ENCODE assay signal across 21 mouse cellular contexts in the genomic region with DNA sequence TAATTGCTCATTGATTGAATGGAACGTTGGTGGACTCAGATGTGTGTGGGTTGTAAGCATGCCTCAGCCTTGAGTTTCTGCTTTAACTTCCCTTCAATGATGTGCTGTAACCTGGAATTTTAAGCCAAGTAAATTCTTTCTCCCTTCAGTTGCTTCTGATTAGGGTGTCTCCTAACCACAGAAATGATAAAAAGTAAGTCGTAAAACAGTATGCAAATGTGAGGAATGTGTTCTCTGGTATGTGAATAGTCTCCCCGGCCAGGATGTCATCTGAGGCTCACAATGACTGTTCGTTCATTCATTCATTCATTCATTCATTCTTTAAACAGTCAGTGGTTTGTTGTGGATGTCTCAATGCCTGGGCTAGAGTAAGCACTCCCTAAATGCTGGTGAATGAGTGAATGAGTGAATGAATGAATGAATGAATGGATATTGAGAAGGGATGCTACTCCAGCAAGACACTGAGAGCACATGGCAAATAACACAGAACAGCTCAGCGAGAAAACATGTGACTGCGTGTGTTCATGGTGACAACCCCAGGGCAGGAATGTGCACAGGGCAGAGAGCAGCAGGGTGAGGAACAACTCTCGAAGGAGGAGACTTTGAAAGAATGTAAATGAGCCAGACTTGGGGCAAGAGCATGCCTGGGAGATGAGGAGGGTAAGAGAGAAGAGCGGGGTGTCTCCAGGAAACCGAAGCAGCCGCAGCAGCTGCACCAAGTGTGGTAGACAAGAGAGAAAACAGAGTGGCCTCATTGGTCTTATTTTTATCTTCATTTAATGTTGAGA. TPM values are rescaled to one million over a fixed set of nuclear protein-coding genes. Genes with fewer than 3 reads are reported as not detected.
DNase-seq lines count a peak whose midpoint lies in the region; ATAC-seq and TF ChIP-seq lines count a peak whose summit lies in the region.
"Had no signal": no experiment of that assay in that cellular context is flagged by ENCODE, and none has a peak within 500 bp of the region (broad histone marks: within the 10 kb centered on the region; RNA-seq: fewer than 3 reads in every experiment).

No protein-coding gene starts in this region.

- H3K4me3 ChIP-seq in forebrain, postnatal 0 days (ENCODE audit: low read depth, low read length) = no peak overlapping the region
- no peak overlapping the region for H3K4me3 ChIP-seq in forebrain, embryonic 14.5 days (ENCODE audit: low read depth, low read length)
- no peak overlapping the region for H3K4me3 ChIP-seq in kidney, adult 2 months (ENCODE audit: insufficient read depth, low read depth, low read length)
- H3K4me3 ChIP-seq in stomach, postnatal 0 days (ENCODE audit: low read depth, low read length) = no peak overlapping the region
- H3K4me3 ChIP-seq: midbrain, embryonic 12.5 days had no signal

- H3K4me1 ChIP-seq in forebrain, postnatal 0 days (ENCODE audit: insufficient read depth) = 0 out of 2 replicates have a peak, but pooled peaks cover 11% of the 10 kb centered on the region
- H3K4me1 ChIP-seq in forebrain, embryonic 14.5 days (ENCODE audit: control insufficient read depth, insufficient read depth, low read length) = peaks cover 9% of the 10 kb centered on the region
- peaks cover 6% of the 10 kb centered on the region for H3K4me1 ChIP-seq in kidney, adult 2 months (ENCODE audit: control insufficient read depth, insufficient read depth, low read length)
- peaks cover 14% of the 10 kb centered on the region; the same call in 1 of the 2 replicates for H3K4me1 ChIP-seq in stomach, postnatal 0 days (replicated peaks; ENCODE audit: control insufficient read depth, insufficient read depth)

- no peak for TF ChIP-seq POLR2A in kidney, adult 2 months (IDR thresholded peaks at IDR 0.05; ENCODE audit: low read depth, low read length)

- peaks cover 23% of the 10 kb centered on the region for H3K36me3 ChIP-seq in forebrain, postnatal 0 days (ENCODE audit: insufficient read depth)
- H3K36me3 ChIP-seq in forebrain, embryonic 14.5 days (ENCODE audit: control insufficient read depth, insufficient read depth, low read length) = peaks cover 23% of the 10 kb centered on the region
- no peaks in the 10 kb centered on the region for H3K36me3 ChIP-seq in kidney, adult 2 months (ENCODE audit: control insufficient read depth, insufficient read depth, low read length)
- H3K36me3 ChIP-seq in stomach, postnatal 0 days (ENCODE audit: control insufficient read depth, insufficient read depth, low read length) = 0 out of 2 replicates have a peak, but pooled peaks cover 7% of the 10 kb centered on the region

- no peak for ATAC-seq in forebrain, postnatal 0 days
- no peak for ATAC-seq in forebrain, embryonic 14.5 days
- ATAC-seq in stomach, postnatal 0 days (ENCODE audit: low FRiP score, low TSS enrichment) = no peak
- ATAC-seq: forebrain, embryonic 16.5 days had no signal

- DNase-seq in forebrain, postnatal 0 days = no peak
- no peak for DNase-seq in forebrain, embryonic 14.5 days (ENCODE audit: low spot score)
- peak; percentile 44 for DNase-seq in kidney, adult 2 months
- DNase-seq in kidney, postnatal 14 days = no peak
- DNase-seq in thymus, postnatal 4 days = peak; percentile 19
- DNase-seq in thymus, postnatal 25 days = no peak
- no peak for DNase-seq in stomach, postnatal 0 days (ENCODE audit: low spot score)
- DNase-seq in adipocyte (ENCODE audit: low spot score) = no peak
- DNase-seq: adrenal gland, adult 8-10 months; B cell, adult 2 months; cerebellum, postnatal 14 days; kidney, postnatal 10 days; lung, embryonic 14.5 days; right cerebral cortex, postnatal 14 days had no signal

- 87% methylated on average over 10 of the region's 10 CpGs for WGBS in forebrain, postnatal 0 days
- 94% methylated on average over 10 of the region's 10 CpGs for WGBS in forebrain, embryonic 14.5 days
- 55% methylated on average over 10 of the region's 10 CpGs for WGBS in kidney, adult 2 months
- 79% methylated on average over 10 of the region's 10 CpGs for WGBS in stomach, postnatal 0 days

- H3K27ac ChIP-seq in forebrain, postnatal 0 days (ENCODE audit: low read depth, low read length) = no peak overlapping the region
- H3K27ac ChIP-seq in forebrain, embryonic 14.5 days (ENCODE audit: low read depth, low read length) = no peak overlapping the region
- H3K27ac ChIP-seq in kidney, adult 2 months (ENCODE audit: insufficient read depth, low read depth, low read length) = no peak overlapping the region
- 0 out of 2 replicates have a peak overlapping the region, but pooled peaks have one; percentile 35 for H3K27ac ChIP-seq in stomach, postnatal 0 days (replicated peaks)
- H3K27ac ChIP-seq: embryonic facial prominence, embryonic 12.5 days; hindbrain, embryonic 10.5 days; midbrain, embryonic 12.5 days had no signal

- TF ChIP-seq CTCF in forebrain, postnatal 0 days (IDR thresholded peaks at IDR 0.05; ENCODE audit: low read depth) = no peak
- no peak for TF ChIP-seq CTCF in kidney, adult 2 months (conservative IDR thresholded peaks at IDR 0.05; ENCODE audit: insufficient read depth, insufficient read length, low read depth, low read length)
- TF ChIP-seq CTCF in stomach, postnatal 0 days (IDR thresholded peaks at IDR 0.05; ENCODE audit: low read depth) = no peak

- H3K27me3 ChIP-seq in forebrain, postnatal 0 days (ENCODE audit: insufficient read depth, low read length) = no peaks in the 10 kb centered on the region
- H3K27me3 ChIP-seq in forebrain, embryonic 14.5 days (replicated peaks; ENCODE audit: control insufficient read depth, insufficient read depth, low read length) = no peaks in the 10 kb centered on the region
- H3K27me3 ChIP-seq in kidney, adult 2 months (replicated peaks; ENCODE audit: control insufficient read depth, insufficient read depth, low read length) = no peaks in the 10 kb centered on the region
- H3K27me3 ChIP-seq in stomach, postnatal 0 days (ENCODE audit: control insufficient read depth, insufficient read depth, low read length) = no peaks in the 10 kb centered on the region

- H3K9me3 ChIP-seq in forebrain, postnatal 0 days (ENCODE audit: low read length) = no peaks in the 10 kb centered on the region
- no peaks in the 10 kb centered on the region for H3K9me3 ChIP-seq in forebrain, embryonic 14.5 days (replicated peaks; ENCODE audit: control insufficient read depth, low read length)
- H3K9me3 ChIP-seq in stomach, postnatal 0 days (ENCODE audit: control insufficient read depth, low read length) = no peaks in the 10 kb centered on the region
- H3K9me3 ChIP-seq: embryonic facial prominence, embryonic 12.5 days; hindbrain, embryonic 10.5 days; midbrain, embryonic 12.5 days had no signal

- no peak for TF ChIP-seq EP300 in stomach, postnatal 0 days (optimal IDR thresholded peaks at IDR 0.05)

- H3K9ac ChIP-seq in forebrain, postnatal 0 days = no peak overlapping the region
- H3K9ac ChIP-seq in forebrain, embryonic 14.5 days (ENCODE audit: low read length) = no peak overlapping the region; the same call in 1 of the 2 replicates
- H3K9ac ChIP-seq in stomach, postnatal 0 days (ENCODE audit: low read length) = no peak overlapping the region
- H3K9ac ChIP-seq: embryonic facial prominence, embryonic 12.5 days; lung, embryonic 14.5 days; midbrain, embryonic 12.5 days had no signal

- H3K4me2 ChIP-seq in forebrain, postnatal 0 days (ENCODE audit: low read depth) = 0 out of 2 replicates have a peak overlapping the region, but pooled peaks have one; percentile 88
- no peak overlapping the region for H3K4me2 ChIP-seq in forebrain, embryonic 14.5 days (ENCODE audit: low read length)
- H3K4me2 ChIP-seq in stomach, postnatal 0 days (replicated peaks; ENCODE audit: low read depth) = no peak overlapping the region

RNA-seq across cellular contexts. Expression of a gene that starts 2.4 kb away (rescaled TPM):
- 73.6 and 76.3 TPM in 2 replicates for total RNA-seq in forebrain, postnatal 0 days (2014; rRNA removed)
- 52.2 and 67.5 TPM in 2 replicates for polyA plus RNA-seq in forebrain, postnatal 0 days (2015; fragmentation: Nextera tagmentation; extraction: Ambion mirVana)
- polyA plus RNA-seq in forebrain, embryonic 14.5 days (2014; fragmentation: Nextera tagmentation; extraction: Ambion mirVana) = 39.6 and 53.5 TPM in 2 replicates
- polyA plus RNA-seq in kidney, adult 2 months (2012; rRNA removed) = 31.7 and 33.0 TPM in 2 replicates
- 54.4 and 55.6 TPM in 2 replicates for polyA plus RNA-seq in stomach, postnatal 0 days (2015; fragmentation: Nextera tagmentation; extraction: Ambion mirVana)

RNA-seq across cellular contexts. Expression of a gene that starts 49.8 kb away (rescaled TPM):
- not detected in 2 replicates for total RNA-seq in forebrain, postnatal 0 days (2014; rRNA removed)
- 0.12 TPM in 1 of 2 replicates, not detected in the other for polyA plus RNA-seq in forebrain, postnatal 0 days (2015; fragmentation: Nextera tagmentation; extraction: Ambion mirVana)
- 0.06 TPM in 1 of 2 replicates, not detected in the other for polyA plus RNA-seq in forebrain, embryonic 14.5 days (2014; fragmentation: Nextera tagmentation; extraction: Ambion mirVana)
- polyA plus RNA-seq in kidney, adult 2 months (2012; rRNA removed) = 0.03 TPM in 1 of 2 replicates, not detected in the other
- 10.1 and 12.8 TPM in 2 replicates for polyA plus RNA-seq in stomach, postnatal 0 days (2015; fragmentation: Nextera tagmentation; extraction: Ambion mirVana)
- total RNA-seq: gastrocnemius, postnatal 4 days; layer of hippocampus, postnatal 14 days had no signal
- polyA plus RNA-seq: limb, embryonic 11.5 days; lung, embryonic 14.5 days had no signal

Comparison
In these comparisons a context has a peak if more than half of its experiments do, and no peak if none do; other contexts are left out.
1. DNase-seq: peak in kidney, adult 2 months (single experiment) and thymus, postnatal 4 days (single experiment); none in forebrain, postnatal 0 days (single experiment), forebrain, embryonic 14.5 days (single experiment), kidney, postnatal 14 days (single experiment), thymus, postnatal 25 days (single experiment), stomach, postnatal 0 days (single experiment) and adipocyte (single experiment).